Mouse (Mus musculus): ENCODE data around the gene Gm17349. TPM values are rescaled to one million over a fixed set of nuclear protein-coding genes. Genes with fewer than 3 reads are reported as not detected.

The Gm17349 gene
- polyA plus RNA-seq, 1 experiment from 2014 or later, result not detected

- no peaks in the 10 kb centered on the region for H3K27me3 ChIP-seq (ENCODE audit: low read depth, poor library complexity, severe bottlenecking)
- H3K36me3 ChIP-seq, result peaks cover 94% of the 10 kb centered on the region
- no peaks in the 10 kb centered on the region for H3K9me3 ChIP-seq (replicated peaks)
- H3K27ac ChIP-seq (replicated peaks), result peak overlapping the region; percentile 28; the same call in 1 of the 2 replicates
- no peak overlapping the region for H3K4me3 ChIP-seq
- H3K4me1 ChIP-seq, result peaks cover 46% of the 10 kb centered on the region
- DNase-seq (ENCODE audit: low spot score), result no peak
- WGBS, result 93% methylated on average over 13 of the region's 13 CpGs
Observed at GRCm38 (mm10) chr15:99715361-99715865, 10.1 kb upstream of the Gm17349 start.

GRCm38 (mm10) chr15:99714858-99715257, 9.6 kb upstream of the Gm17349 start:
- Histone ChIP-seq H3K4me1 (peaks cover 40% of the 10 kb centered on the region), H3K36me3 (peaks cover 94% of the 10 kb centered on the region), H3K9me3 (replicated peaks) (no peaks in the 10 kb centered on the region), H3K27me3 (ENCODE audit: low read depth, poor library complexity, severe bottlenecking) (no peaks in the 10 kb centered on the region), H3K4me3 (no peak overlapping the region), H3K27ac (replicated peaks) (no peak overlapping the region)
- 54% methylated on average over 7 of the region's 7 CpGs for WGBS
- DNase-seq (ENCODE audit: low spot score), result peak; percentile 80

GRCm38 (mm10) chr15:99714206-99714605, 8.9 kb upstream of the Gm17349 start:
- Histone ChIP-seq H3K9me3 (replicated peaks) (no peaks in the 10 kb centered on the region), H3K4me1 (peaks cover 40% of the 10 kb centered on the region), H3K27me3 (ENCODE audit: low read depth, poor library complexity, severe bottlenecking) (no peaks in the 10 kb centered on the region), H3K27ac (replicated peaks) (no peak overlapping the region), H3K4me3 (no peak overlapping the region), H3K36me3 (peaks cover 94% of the 10 kb centered on the region)
- 79% methylated on average over 4 of the region's 4 CpGs for WGBS
- DNase-seq (ENCODE audit: low spot score), result no peak

- WGBS, result 90% methylated on average over 3 of the region's 3 CpGs
- Histone ChIP-seq H3K4me3 (no peak overlapping the region), H3K27me3 (ENCODE audit: low read depth, poor library complexity, severe bottlenecking) (no peaks in the 10 kb centered on the region), H3K4me1 (peaks cover 38% of the 10 kb centered on the region), H3K36me3 (peaks cover 94% of the 10 kb centered on the region), H3K27ac (replicated peaks) (no peak overlapping the region), H3K9me3 (replicated peaks) (no peaks in the 10 kb centered on the region)
- DNase-seq (ENCODE audit: low spot score), result no peak
Observed at GRCm38 (mm10) chr15:99713569-99713968, 8.3 kb upstream of the Gm17349 start.

GRCm38 (mm10) chr15:99712666-99713559, 7.6 kb upstream of the Gm17349 start:
- H3K36me3 ChIP-seq, result peaks cover 94% of the 10 kb centered on the region
- H3K27me3 ChIP-seq (ENCODE audit: low read depth, poor library complexity, severe bottlenecking), result no peaks in the 10 kb centered on the region
- DNase-seq (ENCODE audit: low spot score), result no peak
- H3K9me3 ChIP-seq (replicated peaks), result no peaks in the 10 kb centered on the region
- H3K27ac ChIP-seq (replicated peaks), result no peak overlapping the region
- WGBS, result 73% methylated on average over 13 of the region's 13 CpGs
- peaks cover 31% of the 10 kb centered on the region for H3K4me1 ChIP-seq
- H3K4me3 ChIP-seq, result no peak overlapping the region

- WGBS, result 80% methylated on average over 3 of the region's 3 CpGs
- Histone ChIP-seq H3K9me3 (replicated peaks) (no peaks in the 10 kb centered on the region), H3K36me3 (peaks cover 99% of the 10 kb centered on the region), H3K4me3 (no peak overlapping the region), H3K27me3 (ENCODE audit: low read depth, poor library complexity, severe bottlenecking) (no peaks in the 10 kb centered on the region), H3K27ac (replicated peaks) (no peak overlapping the region), H3K4me1 (peaks cover 23% of the 10 kb centered on the region)
- DNase-seq (ENCODE audit: low spot score), result no peak
Observed at GRCm38 (mm10) chr15:99711491-99711890, 6.2 kb upstream of the Gm17349 start.

GRCm38 (mm10) chr15:99710221-99711190, 5.2 kb upstream of the Gm17349 start:
- WGBS, result 94% methylated on average over 10 of the region's 10 CpGs
- H3K27ac ChIP-seq (replicated peaks), result no peak overlapping the region
- no peak for DNase-seq (ENCODE audit: low spot score)
- peaks cover 16% of the 10 kb centered on the region for H3K4me1 ChIP-seq
- no peaks in the 10 kb centered on the region for H3K27me3 ChIP-seq (ENCODE audit: low read depth, poor library complexity, severe bottlenecking)
- H3K36me3 ChIP-seq, result peaks cover 98% of the 10 kb centered on the region
- H3K4me3 ChIP-seq, result no peak overlapping the region
- H3K9me3 ChIP-seq (replicated peaks), result no peaks in the 10 kb centered on the region

GRCm38 (mm10) chr15:99708176-99708575, 2.9 kb upstream of the Gm17349 start:
- H3K36me3 ChIP-seq, result peaks cover 96% of the 10 kb centered on the region
- H3K4me3 ChIP-seq, result no peak overlapping the region
- H3K27ac ChIP-seq (replicated peaks), result no peak overlapping the region
- WGBS, result 96% methylated on average over 13 of the region's 13 CpGs
- no peaks in the 10 kb centered on the region for H3K27me3 ChIP-seq (ENCODE audit: low read depth, poor library complexity, severe bottlenecking)
- no peak for DNase-seq (ENCODE audit: low spot score)
- peaks cover 28% of the 10 kb centered on the region for H3K4me1 ChIP-seq
- no peaks in the 10 kb centered on the region for H3K9me3 ChIP-seq (replicated peaks)

GRCm38 (mm10) chr15:99704881-99705280, 409 bp downstream of the Gm17349 start:
- Histone ChIP-seq H3K27ac (replicated peaks) (peak overlapping the region; percentile 100), H3K4me3 (peak overlapping the region; percentile 93), H3K9me3 (replicated peaks) (no peaks in the 10 kb centered on the region), H3K27me3 (ENCODE audit: low read depth, poor library complexity, severe bottlenecking) (no peaks in the 10 kb centered on the region; the same call in 1 of the 2 replicates), H3K36me3 (peaks cover 65% of the 10 kb centered on the region), H3K4me1 (peaks cover 47% of the 10 kb centered on the region)
- 34% methylated on average over 7 of the region's 7 CpGs for WGBS
- peak; percentile 50 for DNase-seq (ENCODE audit: low spot score)

GRCm38 (mm10) chr15:99704041-99704681, 1.1 kb downstream of the Gm17349 start:
- Histone ChIP-seq H3K4me3 (peak overlapping the region; percentile 93), H3K27ac (replicated peaks) (peak overlapping the region; percentile 100), H3K9me3 (replicated peaks) (no peaks in the 10 kb centered on the region), H3K4me1 (peaks cover 47% of the 10 kb centered on the region), H3K36me3 (peaks cover 58% of the 10 kb centered on the region), H3K27me3 (ENCODE audit: low read depth, poor library complexity, severe bottlenecking) (no peaks in the 10 kb centered on the region; the same call in 1 of the 2 replicates)
- WGBS, result 31% methylated on average over 23 of the region's 23 CpGs
- peak; percentile 26 for DNase-seq (ENCODE audit: low spot score)

GRCm38 (mm10) chr15:99703676-99704040, 1.6 kb downstream of the Gm17349 start:
- H3K36me3 ChIP-seq, result peaks cover 53% of the 10 kb centered on the region
- no peaks in the 10 kb centered on the region for H3K9me3 ChIP-seq (replicated peaks)
- no peak for DNase-seq (ENCODE audit: low spot score)
- peaks cover 49% of the 10 kb centered on the region for H3K4me1 ChIP-seq
- peaks cover 3% of the 10 kb centered on the region for H3K27me3 ChIP-seq (ENCODE audit: low read depth, poor library complexity, severe bottlenecking)
- peak overlapping the region; percentile 93 for H3K4me3 ChIP-seq
- 70% methylated on average over 5 of the region's 5 CpGs for WGBS
- peak overlapping the region; percentile 100 for H3K27ac ChIP-seq (replicated peaks)

- DNase-seq (ENCODE audit: low spot score), result no peak
- peak overlapping the region; percentile 100 for H3K27ac ChIP-seq (replicated peaks)
- H3K9me3 ChIP-seq (replicated peaks), result no peaks in the 10 kb centered on the region
- peak overlapping the region; percentile 93 for H3K4me3 ChIP-seq
- peaks cover 8% of the 10 kb centered on the region for H3K27me3 ChIP-seq (ENCODE audit: low read depth, poor library complexity, severe bottlenecking)
- peaks cover 52% of the 10 kb centered on the region for H3K4me1 ChIP-seq
- peaks cover 48% of the 10 kb centered on the region for H3K36me3 ChIP-seq
- WGBS, result 64% methylated on average over 9 of the region's 9 CpGs
Observed at GRCm38 (mm10) chr15:99703104-99703503, 2.2 kb downstream of the Gm17349 start.
